Mouse (Mus musculus): Measurements from ENCODE around the gene Izumo1.
A peak's percentile ranks its signal among the peaks of the same experiment; 100 is the strongest.
"Not testable (repeated sequence)": the region's sequence is repeated elsewhere in the genome, so short reads cannot be mapped to it uniquely, and the experiment has no call there.

Izumo1 gene

GRCm38 (mm10) chr7:45642503-45643255, 21.1 kb downstream of the Izumo1 start:
- DNase-seq (ENCODE audit: low spot score in 2 of 2), result no peak

DNA sequence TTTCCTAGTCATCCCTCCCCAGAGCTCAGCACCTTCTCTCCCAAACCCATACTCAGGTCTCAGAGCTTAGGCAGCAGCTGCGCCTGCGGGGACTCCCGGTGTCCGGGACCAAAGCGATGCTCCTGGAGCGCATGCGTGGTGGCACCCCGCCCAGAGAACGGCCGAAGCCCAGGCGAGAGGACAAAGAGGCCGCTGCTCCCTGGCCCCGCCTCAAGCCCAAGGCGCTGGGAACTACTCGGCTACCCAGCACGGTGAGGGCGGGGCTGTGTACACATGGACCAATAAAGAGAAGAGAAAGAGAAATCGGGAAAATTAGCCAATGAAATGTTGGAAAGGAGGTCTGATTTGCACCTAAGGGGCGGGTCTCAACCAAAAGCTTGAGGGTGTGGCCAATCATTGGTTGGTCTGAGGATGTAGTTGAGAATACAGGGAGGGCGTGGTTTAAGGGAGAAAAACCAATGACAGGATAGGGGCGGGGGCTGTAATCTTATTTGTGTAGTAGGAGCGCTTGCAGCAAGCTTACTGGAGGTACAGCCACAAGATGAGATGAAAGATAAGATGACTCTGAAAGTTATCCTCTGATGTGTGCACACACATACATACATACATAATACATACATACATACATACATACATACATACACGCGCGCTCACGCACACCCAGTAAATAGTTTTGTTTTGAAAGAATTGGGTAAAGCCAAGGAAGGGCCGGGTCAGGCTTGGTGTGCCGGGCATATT, 22.0 kb downstream of the Izumo1 start:
- DNase-seq (ENCODE audit: low spot score in 2 of 2), result peak; percentile 95 to 96

- peak; percentile 80 to 86 for DNase-seq (ENCODE audit: low spot score in 2 of 2)
These were observed 22.6 kb downstream of the Izumo1 start for GRCm38 (mm10) chr7:45644183-45644582.

DNA sequence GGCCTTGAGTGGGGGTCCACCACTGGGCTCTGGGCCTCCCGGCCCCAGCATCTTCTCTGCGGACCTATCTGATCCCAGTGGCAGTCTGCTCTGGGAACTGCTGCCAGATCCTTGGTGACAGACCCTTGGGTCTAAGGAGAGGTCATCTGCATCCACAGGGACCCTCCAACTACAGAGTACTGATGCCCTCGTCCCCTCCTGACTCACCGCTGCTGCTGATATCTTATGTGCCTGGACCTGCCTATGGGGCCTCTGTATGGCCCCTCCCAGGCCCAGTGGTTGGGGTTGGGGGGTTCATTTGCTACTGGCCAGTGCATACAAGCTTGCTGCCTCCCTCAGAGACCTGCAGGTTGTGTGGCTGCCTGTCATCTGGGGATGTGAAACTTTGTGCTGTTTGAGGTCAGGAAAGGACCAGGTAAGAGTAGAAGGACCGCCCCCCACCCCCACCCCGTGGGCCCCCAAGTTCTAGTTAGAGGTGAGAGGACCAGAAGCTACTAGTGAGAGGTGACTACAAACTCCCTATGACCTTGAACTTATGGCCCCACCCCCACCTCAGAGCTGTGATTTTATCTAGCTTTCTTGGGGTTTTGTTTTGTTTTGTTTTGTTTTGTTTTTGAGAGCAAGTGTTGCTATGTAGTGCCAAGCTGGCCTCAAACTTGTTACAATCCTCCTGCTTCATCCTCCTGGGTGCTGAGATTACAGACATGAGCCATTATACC, 23.4 kb downstream of the Izumo1 start:
- DNase-seq (ENCODE audit: low spot score in 2 of 2), result no peak

DNA sequence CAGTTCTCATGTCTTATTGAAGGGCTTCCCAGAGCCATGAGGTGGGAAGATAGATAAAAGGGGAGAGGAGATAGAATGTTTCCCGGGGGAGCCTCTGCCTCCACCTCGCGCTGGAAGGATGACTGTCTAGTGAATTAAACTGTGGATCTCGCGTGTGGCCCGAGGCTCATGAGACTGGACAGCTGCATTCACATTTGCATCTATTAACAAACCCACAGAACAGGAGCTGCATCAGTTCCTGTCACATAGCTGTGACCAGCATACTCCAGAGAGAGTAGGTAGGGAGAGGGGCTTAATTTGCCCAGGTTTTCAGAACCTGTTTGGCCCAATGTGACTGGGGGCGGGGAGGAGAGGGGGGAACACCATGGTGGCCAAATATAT, 24.0 kb downstream of the Izumo1 start:
- DNase-seq (ENCODE audit: low spot score in 2 of 2), result no peak

DNA sequence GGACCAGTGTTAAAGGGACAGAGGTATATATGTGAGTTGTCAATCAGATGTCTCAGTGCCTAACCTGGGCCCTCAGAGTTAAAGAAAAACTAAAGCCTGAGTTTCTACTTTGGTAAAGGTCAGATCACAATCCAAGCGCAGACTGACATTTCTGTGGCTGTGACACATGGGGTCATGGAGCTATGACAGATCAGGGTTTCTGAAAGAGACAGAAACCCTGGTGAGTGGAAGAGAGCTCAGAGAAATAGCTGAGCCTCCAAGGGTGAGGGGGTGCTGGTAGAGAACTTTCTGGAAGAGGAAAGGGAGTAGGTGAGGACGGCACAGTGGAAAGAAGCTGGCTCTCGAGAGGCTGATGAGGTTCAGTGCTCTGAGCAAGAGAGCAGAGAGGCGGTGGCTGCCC, 25.1 kb downstream of the Izumo1 start:
- no peak for DNase-seq (ENCODE audit: low spot score in 2 of 2)

DNA sequence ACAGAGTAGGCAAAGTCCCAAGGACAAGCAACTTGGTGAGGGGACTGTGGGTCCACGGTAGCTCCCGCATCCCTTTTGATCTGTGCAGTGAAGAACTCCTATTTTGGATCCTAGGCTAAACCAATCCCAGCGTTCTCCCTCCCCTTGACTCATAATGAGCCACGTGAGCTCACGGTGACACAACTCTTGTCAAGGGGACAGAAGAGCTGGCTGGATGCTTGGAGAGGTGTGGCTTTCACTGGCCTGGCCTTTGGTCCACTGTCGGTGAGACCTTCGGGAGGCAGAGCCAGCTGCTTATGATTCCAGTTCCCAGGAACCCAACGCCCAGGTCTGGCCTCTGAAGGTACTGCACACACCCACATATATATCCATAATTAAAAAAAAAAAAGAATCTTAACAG, 27.7 kb downstream of the Izumo1 start:
- no peak for DNase-seq (ENCODE audit: low spot score in 2 of 2)

DNA sequence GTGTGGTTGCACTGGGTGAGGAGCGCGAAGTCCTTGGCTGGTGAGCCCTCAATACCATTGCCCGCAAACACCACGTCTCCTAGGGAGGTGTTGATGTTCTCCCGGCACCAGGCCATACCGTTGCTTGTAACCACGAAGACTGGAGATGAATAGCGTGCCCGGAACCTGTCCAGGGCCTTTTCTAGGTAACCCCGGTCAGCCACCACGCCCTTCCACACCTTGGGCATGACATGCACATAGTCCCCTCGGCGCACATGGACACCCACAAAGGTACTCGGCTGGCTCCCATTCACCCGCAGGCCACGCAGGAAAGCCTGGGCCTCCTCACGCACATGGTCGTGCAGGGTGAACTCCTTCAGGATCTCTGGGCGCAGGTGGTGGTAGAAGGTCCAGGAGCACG, 28.9 kb downstream of the Izumo1 start:
- not testable (repeated sequence) for DNase-seq (ENCODE audit: low spot score in 2 of 2)

- no peak for DNase-seq (ENCODE audit: low spot score in 2 of 2)
These were observed 32.9 kb downstream of the Izumo1 start for GRCm38 (mm10) chr7:45654424-45655047.

- no peak for DNase-seq (ENCODE audit: low spot score in 2 of 2)
These were observed 39.3 kb downstream of the Izumo1 start for GRCm38 (mm10) chr7:45660746-45661478.

GRCm38 (mm10) chr7:45661702-45662101, 40.1 kb downstream of the Izumo1 start:
- not testable (repeated sequence) for DNase-seq (ENCODE audit: low spot score in 2 of 2)

DNA sequence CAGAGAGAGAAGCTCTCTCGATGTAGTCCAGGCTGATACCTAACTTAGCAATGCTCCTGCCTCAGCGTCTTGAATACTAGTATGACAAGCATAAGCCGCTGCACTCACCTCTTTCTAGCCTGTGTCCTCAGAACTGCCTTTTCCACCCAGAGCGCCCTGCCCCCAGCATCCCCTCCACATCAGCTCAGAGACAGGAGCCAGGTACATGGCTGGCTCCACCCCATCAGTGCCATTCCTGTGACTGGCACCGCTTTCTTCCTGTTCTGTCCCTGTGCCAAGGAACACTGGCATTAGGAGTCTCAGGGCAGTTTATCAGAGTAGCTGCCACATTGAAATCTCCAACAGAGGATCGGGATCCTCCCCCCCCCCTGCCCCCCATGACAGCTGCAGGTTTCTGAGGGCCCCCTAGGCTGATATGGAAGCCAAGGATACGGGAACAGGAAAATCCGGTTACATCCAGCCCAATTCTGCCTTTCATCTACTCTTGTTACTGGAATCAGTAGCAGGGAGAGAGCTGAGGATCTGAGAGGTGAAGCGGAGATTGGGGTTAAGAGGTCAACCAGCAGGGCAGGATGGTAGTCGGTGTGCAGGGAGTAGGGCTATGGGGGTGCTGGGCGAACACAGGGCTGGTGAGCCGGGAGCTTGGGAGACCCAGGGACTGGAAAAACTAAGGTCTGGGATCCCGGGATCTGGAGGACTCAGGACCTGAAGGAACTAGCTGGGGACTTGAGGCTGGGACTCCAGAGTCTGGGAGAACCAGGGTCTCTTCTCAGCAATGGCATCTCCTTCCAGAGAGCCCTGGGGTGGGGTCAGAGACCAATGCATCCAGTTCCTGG, 43.9 kb downstream of the Izumo1 start:
- no peak for DNase-seq (ENCODE audit: low spot score in 2 of 2)

DNA sequence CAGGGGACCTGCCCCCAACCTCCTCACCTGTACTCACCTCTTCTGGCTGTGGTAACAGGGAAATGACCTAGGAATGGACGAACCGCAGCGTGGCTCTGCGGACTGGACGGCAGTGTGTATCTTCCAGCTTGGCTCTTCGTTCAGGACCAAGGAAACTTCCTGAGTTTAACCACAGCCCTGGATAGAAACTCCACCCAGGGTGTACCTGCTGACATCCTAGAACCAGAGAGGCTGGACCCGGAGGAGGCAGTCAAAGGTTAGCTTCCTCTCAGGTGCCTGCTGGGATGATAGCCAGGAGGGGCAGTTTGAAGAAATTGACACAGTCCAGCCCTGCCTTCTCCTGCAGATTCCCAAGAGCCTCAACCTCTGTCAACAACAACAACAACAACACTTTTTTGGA, 44.5 kb downstream of the Izumo1 start, which contains the start of gene Fut2:
Fut2 (minus strand) TSS at position 234 of the 400 bp plus-strand sequence.
- DNase-seq (ENCODE audit: low spot score in 2 of 2), result no peak

- DNase-seq (ENCODE audit: low spot score in 2 of 2), result peak; percentile 64 to 75
These were observed 46.1 kb downstream of the Izumo1 start for GRCm38 (mm10) chr7:45667761-45668160.

DNA sequence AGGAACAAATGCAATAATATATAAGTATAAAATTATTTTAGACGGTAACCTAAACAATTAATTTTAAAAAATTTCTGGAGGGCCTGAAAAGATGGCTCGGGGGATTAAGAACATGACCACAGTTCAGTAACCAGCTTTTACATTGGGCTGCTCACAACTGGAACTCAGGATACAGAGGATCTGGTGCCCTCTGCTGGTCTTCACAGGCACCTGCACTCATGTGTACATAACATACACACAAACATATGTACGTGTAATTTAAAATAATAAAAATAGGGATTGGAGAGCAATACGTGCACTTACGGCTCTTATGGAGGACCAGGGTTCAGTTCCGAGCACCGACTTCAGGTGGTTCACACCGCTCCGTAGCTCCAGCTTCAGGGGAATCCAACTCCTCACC, 47.3 kb downstream of the Izumo1 start:
- DNase-seq (ENCODE audit: low spot score in 2 of 2), result no peak

DNA sequence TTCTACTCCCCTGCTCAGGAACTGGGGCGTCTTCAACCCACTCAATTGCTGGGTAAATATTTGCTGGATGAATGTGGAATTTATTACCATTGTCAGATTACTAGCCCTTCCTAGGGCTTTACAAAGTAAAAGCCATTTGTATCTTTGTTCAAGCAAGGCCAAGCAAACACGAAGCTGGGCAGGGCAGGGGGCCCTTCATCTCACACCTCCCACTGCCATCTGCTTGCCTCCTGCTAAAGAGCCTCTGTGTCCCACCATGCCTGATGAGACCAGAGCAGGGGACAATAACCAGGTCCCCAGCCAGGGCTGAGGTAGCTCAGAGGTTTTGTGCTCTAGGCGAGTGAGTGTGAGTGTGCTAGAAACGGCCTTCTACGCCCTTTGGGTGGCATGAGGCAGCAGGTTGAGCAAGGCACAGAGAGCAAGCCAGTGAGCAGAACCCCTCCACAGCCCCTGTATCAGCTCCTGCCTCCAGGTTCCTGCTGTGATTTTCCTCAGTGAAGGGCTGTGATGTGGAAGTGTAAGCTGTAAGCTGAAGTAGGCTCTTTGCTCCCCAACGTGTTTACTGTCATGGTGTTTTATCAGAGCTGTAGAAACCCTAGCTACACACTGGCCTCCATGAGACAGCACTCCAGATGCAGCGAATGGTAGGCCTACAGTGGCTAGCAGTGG, 56.1 kb downstream of the Izumo1 start:
- DNase-seq (ENCODE audit: low spot score in 2 of 2), result no peak
